Mouse (Mus musculus): ENCODE results near the gene Ankrd17. TPM values are rescaled to one million over a fixed set of nuclear protein-coding genes. Genes with fewer than 3 reads are reported as not detected.

Gene Ankrd17
- polyA plus RNA-seq, 2 experiments, result 10.8 to 14.4 TPM

GRCm38 (mm10) chr5:90298396-90298795 is 68.0 kb downstream of the Ankrd17 start:
- no peak overlapping the region for H3K4me3 ChIP-seq (ENCODE audit: insufficient read depth in 1 of 2, low read depth in 2 of 2, low read length in 2 of 2)
- no peak overlapping the region for H3K9ac ChIP-seq (replicated peaks)
- DNase-seq (ENCODE audit: low read depth in 3 of 3, low spot score in 3 of 3), result no peak
- peaks cover 17% of the 10 kb centered on the region for H3K36me3 ChIP-seq (replicated peaks; ENCODE audit: control insufficient read depth, insufficient read depth, low read depth)
- H3K4me1 ChIP-seq (replicated peaks; ENCODE audit: control insufficient read depth in 2 of 2, insufficient read depth in 2 of 2, low read length in 1 of 2), result no peaks in the 10 kb centered on the region
- no peak overlapping the region for H3K27ac ChIP-seq
- H3K27me3 ChIP-seq (ENCODE audit: control insufficient read depth, insufficient read depth, low read length), result no peaks in the 10 kb centered on the region
- WGBS (ENCODE audit: insufficient replicate concordance), result 81% methylated on average over 11 of the region's 11 CpGs
- no peak overlapping the region for H3K4me2 ChIP-seq (ENCODE audit: low read depth)
- no peaks in the 10 kb centered on the region for H3K9me3 ChIP-seq (ENCODE audit: control insufficient read depth, low read length)
- TF ChIP-seq CTCF (IDR thresholded peaks at IDR 0.05; ENCODE audit: low read depth) (no peak), EP300 (IDR thresholded peaks at IDR 0.05; ENCODE audit: low read depth) (no peak)
- ATAC-seq (ENCODE audit: insufficient read depth), result no peak

DNA sequence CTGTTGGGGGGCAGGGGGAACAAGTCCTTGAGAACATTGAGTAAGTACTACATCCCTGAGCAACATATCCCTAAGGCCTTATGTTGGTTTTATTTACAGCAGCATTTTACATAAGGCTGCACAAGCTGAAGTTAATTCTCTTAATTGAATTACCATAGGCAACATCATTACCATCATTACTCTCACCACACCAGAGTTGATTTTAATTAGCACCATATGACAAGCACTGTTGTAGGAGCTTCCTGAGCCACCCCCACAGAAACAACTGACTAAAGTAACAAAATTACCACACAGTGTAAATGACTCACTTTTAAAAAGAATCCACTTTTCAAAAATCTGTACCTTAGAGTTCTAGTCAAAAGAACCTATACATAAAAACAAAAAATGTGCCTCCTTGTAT is 76.5 kb downstream of the Ankrd17 start:
- Histone ChIP-seq H3K9me3 (ENCODE audit: control insufficient read depth, low read length) (no peaks in the 10 kb centered on the region), H3K9ac (replicated peaks) (no peak overlapping the region), H3K4me1 (replicated peaks; ENCODE audit: control insufficient read depth in 2 of 2, insufficient read depth in 2 of 2, low read length in 1 of 2) (no peaks in the 10 kb centered on the region), H3K36me3 (replicated peaks; ENCODE audit: control insufficient read depth, insufficient read depth, low read depth) (peaks cover 53% of the 10 kb centered on the region), H3K4me2 (ENCODE audit: low read depth) (no peak overlapping the region), H3K27ac (no peak overlapping the region), H3K27me3 (ENCODE audit: control insufficient read depth, insufficient read depth, low read length) (no peaks in the 10 kb centered on the region), H3K4me3 (ENCODE audit: insufficient read depth in 1 of 2, low read depth in 2 of 2, low read length in 2 of 2) (no peak overlapping the region)
- DNase-seq (ENCODE audit: low read depth in 3 of 3, low spot score in 3 of 3), result no peak
- no peak for ATAC-seq (ENCODE audit: insufficient read depth)
- TF ChIP-seq CTCF (IDR thresholded peaks at IDR 0.05; ENCODE audit: low read depth), result no peak
- no peak for TF ChIP-seq EP300 (IDR thresholded peaks at IDR 0.05; ENCODE audit: low read depth)

DNA sequence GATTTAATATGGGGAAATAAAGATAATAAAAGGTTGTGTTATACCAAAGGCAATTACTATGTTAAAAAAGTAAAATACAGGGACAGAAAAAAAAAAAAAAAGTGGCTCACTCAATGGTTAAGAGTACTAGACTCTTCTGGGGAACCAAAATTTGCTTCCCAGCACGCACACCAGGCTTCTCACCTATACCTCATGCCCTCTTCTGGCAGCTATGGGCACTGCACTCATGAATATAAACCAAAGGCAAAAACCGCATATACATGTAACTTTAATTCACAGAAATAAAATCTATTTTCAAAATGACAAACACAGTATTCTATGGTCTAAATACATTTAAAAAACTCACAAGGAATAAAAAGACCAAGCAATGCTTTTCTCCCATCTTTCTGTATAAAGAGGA is 79.8 kb downstream of the Ankrd17 start:
- H3K4me1 ChIP-seq (replicated peaks; ENCODE audit: control insufficient read depth in 2 of 2, insufficient read depth in 2 of 2, low read length in 1 of 2), result no peaks in the 10 kb centered on the region
- 70% methylated on average over 2 of the region's 2 CpGs for WGBS (ENCODE audit: insufficient replicate concordance)
- H3K4me2 ChIP-seq (ENCODE audit: low read depth), result no peak overlapping the region
- no peak overlapping the region for H3K27ac ChIP-seq
- H3K36me3 ChIP-seq (replicated peaks; ENCODE audit: control insufficient read depth, insufficient read depth, low read depth), result peaks cover 53% of the 10 kb centered on the region
- DNase-seq (ENCODE audit: low read depth in 3 of 3, low spot score in 3 of 3) (peak in 2 of 3 experiments; percentile 5 to 12), ATAC-seq (ENCODE audit: insufficient read depth) (no peak)
- H3K9me3 ChIP-seq (ENCODE audit: control insufficient read depth, low read length), result no peaks in the 10 kb centered on the region
- no peaks in the 10 kb centered on the region for H3K27me3 ChIP-seq (ENCODE audit: control insufficient read depth, insufficient read depth, low read length)
- peak; percentile 63 for TF ChIP-seq CTCF (IDR thresholded peaks at IDR 0.05; ENCODE audit: low read depth)
- TF ChIP-seq EP300 (IDR thresholded peaks at IDR 0.05; ENCODE audit: low read depth), result no peak
- no peak overlapping the region for H3K9ac ChIP-seq (replicated peaks)
- no peak overlapping the region for H3K4me3 ChIP-seq (ENCODE audit: insufficient read depth in 1 of 2, low read depth in 2 of 2, low read length in 2 of 2)

DNA sequence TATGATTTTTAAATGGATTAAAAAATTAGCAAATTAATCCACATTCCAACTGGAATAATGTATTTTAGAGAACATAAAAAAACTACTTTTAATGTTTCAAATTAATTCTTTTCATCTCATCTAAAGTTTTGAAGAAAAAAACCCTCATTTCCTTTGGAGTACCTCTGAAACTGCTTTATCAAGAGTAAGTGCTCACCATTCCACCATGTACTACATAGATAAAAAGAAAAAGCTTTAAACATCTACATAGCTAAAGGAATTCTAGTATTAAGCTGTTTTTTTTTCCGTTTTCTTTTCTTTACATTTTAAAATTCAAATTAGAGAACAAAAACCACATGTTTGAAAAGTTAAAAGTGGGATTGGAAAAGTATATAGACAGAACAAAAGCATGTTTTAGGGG is 86.3 kb downstream of the Ankrd17 start:
- H3K36me3 ChIP-seq (replicated peaks; ENCODE audit: control insufficient read depth, insufficient read depth, low read depth), result peaks cover 31% of the 10 kb centered on the region
- H3K27ac ChIP-seq, result no peak overlapping the region
- no peak overlapping the region for H3K4me2 ChIP-seq (ENCODE audit: low read depth)
- ATAC-seq (ENCODE audit: insufficient read depth), result peak; percentile 68; the same call in 1 of the 2 replicates
- H3K9me3 ChIP-seq (ENCODE audit: control insufficient read depth, low read length), result no peaks in the 10 kb centered on the region
- H3K27me3 ChIP-seq (ENCODE audit: control insufficient read depth, insufficient read depth, low read length), result no peaks in the 10 kb centered on the region
- H3K9ac ChIP-seq (replicated peaks), result no peak overlapping the region
- WGBS (ENCODE audit: insufficient replicate concordance), result 23% methylated on average over 1 of the region's 1 CpGs
- TF ChIP-seq CTCF (IDR thresholded peaks at IDR 0.05; ENCODE audit: low read depth), result no peak
- TF ChIP-seq EP300 (IDR thresholded peaks at IDR 0.05; ENCODE audit: low read depth), result peak; percentile 59
- H3K4me3 ChIP-seq (ENCODE audit: insufficient read depth in 1 of 2, low read depth in 2 of 2, low read length in 2 of 2), result no peak overlapping the region
- peak in 1 of 3 experiments; percentile 7 for DNase-seq (ENCODE audit: low read depth in 3 of 3, low spot score in 3 of 3)
- peaks cover 6 to 7% of the 10 kb centered on the region in 2 experiments for H3K4me1 ChIP-seq (replicated peaks; ENCODE audit: control insufficient read depth in 2 of 2, insufficient read depth in 2 of 2, low read length in 1 of 2)

- DNase-seq (ENCODE audit: low read depth in 3 of 3, low spot score in 3 of 3), result no peak
- Histone ChIP-seq H3K9ac (replicated peaks) (no peak overlapping the region), H3K27ac (no peak overlapping the region), H3K4me2 (ENCODE audit: low read depth) (peak overlapping the region; percentile 27), H3K4me1 (replicated peaks; ENCODE audit: control insufficient read depth in 2 of 2, insufficient read depth in 2 of 2, low read length in 1 of 2) (peaks cover 9% of the 10 kb centered on the region in 2 experiments), H3K9me3 (ENCODE audit: control insufficient read depth, low read length) (no peaks in the 10 kb centered on the region), H3K36me3 (replicated peaks; ENCODE audit: control insufficient read depth, insufficient read depth, low read depth) (peaks cover 28% of the 10 kb centered on the region), H3K4me3 (ENCODE audit: insufficient read depth in 1 of 2, low read depth in 2 of 2, low read length in 2 of 2) (no peak overlapping the region), H3K27me3 (ENCODE audit: control insufficient read depth, insufficient read depth, low read length) (no peaks in the 10 kb centered on the region)
- TF ChIP-seq EP300 (IDR thresholded peaks at IDR 0.05; ENCODE audit: low read depth), result peak; percentile 60; the same call in 1 of the 2 replicates
- TF ChIP-seq CTCF (IDR thresholded peaks at IDR 0.05; ENCODE audit: low read depth), result no peak
- no peak for ATAC-seq (ENCODE audit: insufficient read depth)
- WGBS (ENCODE audit: insufficient replicate concordance), result 26% methylated on average over 3 of the region's 3 CpGs
Observed at GRCm38 (mm10) chr5:90279418-90279817, 87.0 kb downstream of the Ankrd17 start.
